Mouse (Mus musculus): ENCODE measurements around the gene Cep295.
"Not testable (repeated sequence)": the region's sequence is repeated elsewhere in the genome, so short reads cannot be mapped to it uniquely, and the experiment has no call there.

The Cep295 gene

GRCm38 (mm10) chr9:15357484-15358275 lies at the start of gene Cep295:
TSS of gene Cep295 (minus strand) at chr9:15357788.
- peak; percentile 96 to 99 for DNase-seq

GRCm38 (mm10) chr9:15397591-15397990 lies 40.0 kb upstream of the Cep295 start:
- no peak for DNase-seq

GRCm38 (mm10) chr9:15395353-15395942 lies 37.9 kb upstream of the Cep295 start:
- no peak for DNase-seq

- DNase-seq: peak; percentile 36 to 68
Observed at GRCm38 (mm10) chr9:15387075-15387643, 29.6 kb upstream of the Cep295 start.

GRCm38 (mm10) chr9:15384266-15384665 lies 26.7 kb upstream of the Cep295 start:
- DNase-seq: no peak

GRCm38 (mm10) chr9:15366260-15366659 lies 8.7 kb upstream of the Cep295 start:
- no peak for DNase-seq

GRCm38 (mm10) chr9:15365856-15366255 lies 8.3 kb upstream of the Cep295 start:
- peak in 1 of 2 experiments; percentile 22 for DNase-seq

GRCm38 (mm10) chr9:15364843-15365242 lies 7.3 kb upstream of the Cep295 start:
- no peak for DNase-seq

- no peak for DNase-seq
Observed at GRCm38 (mm10) chr9:15356916-15357483, 588 bp downstream of the Cep295 start.

- no peak for DNase-seq
Observed at GRCm38 (mm10) chr9:15349925-15350324, 7.7 kb downstream of the Cep295 start.

- DNase-seq: peak; percentile 42 to 61
Observed at GRCm38 (mm10) chr9:15337776-15338175, 19.8 kb downstream of the Cep295 start.

- DNase-seq: no peak
Observed at GRCm38 (mm10) chr9:15318170-15318742, 39.3 kb downstream of the Cep295 start.

GRCm38 (mm10) chr9:15317223-15318169 lies 40.1 kb downstream of the Cep295 start:
- no peak for DNase-seq

GRCm38 (mm10) chr9:15316296-15316695 lies 41.3 kb downstream of the Cep295 start:
- DNase-seq: not testable (repeated sequence)

GRCm38 (mm10) chr9:15314619-15315018 lies 43.0 kb downstream of the Cep295 start:
- DNase-seq: no peak

GRCm38 (mm10) chr9:15313633-15314032 lies 44.0 kb downstream of the Cep295 start:
- no peak for DNase-seq

- DNase-seq: no peak
Observed at GRCm38 (mm10) chr9:15312054-15312735, 45.4 kb downstream of the Cep295 start.

- DNase-seq: no peak
Observed at GRCm38 (mm10) chr9:15310179-15310578, 47.4 kb downstream of the Cep295 start.

- DNase-seq: no peak
Observed at GRCm38 (mm10) chr9:15309425-15309824, 48.2 kb downstream of the Cep295 start.

GRCm38 (mm10) chr9:15308254-15308653 lies 49.3 kb downstream of the Cep295 start:
- DNase-seq: no peak

- DNase-seq: no peak
Observed at GRCm38 (mm10) chr9:15307257-15307656, 50.3 kb downstream of the Cep295 start.

Data from kidney, postnatal 36 days (tissue).